Mouse (Mus musculus) ES-E14 (cell line): Measurements from ENCODE around the gene Map4k3. TPM values are rescaled to one million over a fixed set of nuclear protein-coding genes. Genes with fewer than 3 reads are reported as not detected.
"Not testable (repeated sequence)": the region's sequence is repeated elsewhere in the genome, so short reads cannot be mapped to it uniquely, and the experiment has no call there.

Experiments
- DNase-seq: peaks from one replicate; pipeline ENCODE4 v3.0.0-alpha.2; 2013; ENCODE audit warnings: low read depth, low spot score
- H3K27ac ChIP-seq: 2 replicates; pipeline ENCODE4 v1.5.1; 2012; ENCODE audit warnings: low read depth, mild to moderate bottlenecking, low read length, moderate library complexity, mixed read lengths; ENCODE audit not compliant: poor library complexity, insufficient read depth, severe bottlenecking
- H3K36me3 ChIP-seq: 2 replicates; pipeline ENCODE4 v1.6.1; 2012; ENCODE audit warnings: mild to moderate bottlenecking, low read length, moderate library complexity, mixed read lengths; ENCODE audit not compliant: control insufficient read depth, poor library complexity, insufficient read depth, severe bottlenecking
- H3K4me1 ChIP-seq, 2 experiments: fragments of 150-350 bp in 1 of 2; sonication (generic) in 1 of 2; 2 replicates each; pipeline ENCODE4 v1.6.1; 2012; ENCODE audit warnings: low read length in 2 of 2, mild to moderate bottlenecking in 1 of 2, mixed read lengths in 1 of 2; ENCODE audit not compliant: control insufficient read depth in 2 of 2, insufficient read depth in 2 of 2, poor library complexity in 1 of 2
- H3K4me3 ChIP-seq, 2 experiments: fragments of 150-350 bp in 1 of 2; sonication (generic) in 1 of 2; 2 replicates each; pipeline ENCODE4 v1.5.1; 2012; ENCODE audit warnings: low read length in 2 of 2, low read depth in 1 of 2, mild to moderate bottlenecking in 1 of 2, mixed read lengths in 1 of 2; ENCODE audit not compliant: insufficient read depth in 1 of 2, poor library complexity in 1 of 2, severe bottlenecking in 1 of 2
- H3K9ac ChIP-seq: 2 replicates; pipeline ENCODE4 v1.6.1; 2012; ENCODE audit warnings: low read depth, mild to moderate bottlenecking, low read length, mixed read lengths; ENCODE audit not compliant: poor library complexity, insufficient read depth, severe bottlenecking
- H3K9me3 ChIP-seq: fragments of 150-350 bp; sonication (generic); 2 replicates; pipeline ENCODE4 v1.6.1; 2012; ENCODE audit warnings: low read depth, mild to moderate bottlenecking, low read length; ENCODE audit not compliant: control insufficient read depth, insufficient read depth
- CHD2 ChIP-seq: IDR thresholded peaks from 2 replicates; pipeline ENCODE4 v1.6.1; 2014; ENCODE audit warnings: mild to moderate bottlenecking, low read depth, low read length, inconsistent platforms
- HCFC1 ChIP-seq: IDR thresholded peaks from 2 replicates; pipeline ENCODE4 v1.6.1; 2012; ENCODE audit warnings: low read length, inconsistent platforms, borderline replicate concordance; ENCODE audit not compliant: insufficient read depth
- MAFK ChIP-seq: IDR thresholded peaks from 2 replicates; pipeline ENCODE4 v1.6.1; 2014; ENCODE audit warnings: mild to moderate bottlenecking, low read depth, low read length, inconsistent platforms; ENCODE audit not compliant: insufficient read depth
- ZC3H11A ChIP-seq: IDR thresholded peaks from 2 replicates; pipeline ENCODE4 v1.6.1; 2012; ENCODE audit warnings: low read depth, mild to moderate bottlenecking, inconsistent platforms, low read length, borderline replicate concordance
- ZNF384 ChIP-seq: IDR thresholded peaks from 2 replicates; pipeline ENCODE4 v1.6.1; 2012; ENCODE audit warnings: low read depth, low read length, inconsistent platforms
- in situ Hi-C, 2 experiments: fragments of 600-800 bp; cut with MboI; formaldehyde crosslinking; loops; one replicate each; pipeline ENCODE4 v1.15.1; 2025; ENCODE audit warnings: low sequenced_read_pairs in 2 of 2, inconsistent platforms in 1 of 2; ENCODE audit not compliant: unreplicated experiment in 2 of 2
- total RNA-seq: library from RNA; depleted of rRNA; stranded (reverse); fragments of 300-350 nt; gene quantifications from 2 replicates; pipeline ENCODE4 v1.2.3, GENCODE M21; 2012

The Map4k3 gene
- total RNA-seq, 1 experiment: 22.3 TPM

GRCm38 (mm10) chr17:80733121-80733800 is 5.0 kb upstream of the Map4k3 start:
- Histone ChIP-seq H3K9ac (no peak overlapping the region), H3K9me3 (no peaks in the 10 kb centered on the region), H3K27ac (no peak overlapping the region), H3K4me3 (peak overlapping the region in 1 of 2 experiments; percentile 50; a peak in 2 of 4 replicates), H3K36me3 (no peaks in the 10 kb centered on the region), H3K4me1 (peaks cover 0 to 3% of the 10 kb centered on the region in 2 experiments; a peak in 1 of 4 replicates)
- no peak for DNase-seq
- TF ChIP-seq HCFC1 (no peak), MAFK (no peak), CHD2 (no peak), ZNF384 (no peak), ZC3H11A (no peak)
- in situ Hi-C loops: no loop called here

GRCm38 (mm10) chr17:80732256-80732655 is 4.0 kb upstream of the Map4k3 start:
- in situ Hi-C loops: no loop called here
- H3K27ac ChIP-seq: no peak overlapping the region
- no peaks in the 10 kb centered on the region for H3K36me3 ChIP-seq
- no peaks in the 10 kb centered on the region for H3K9me3 ChIP-seq
- no peak overlapping the region for H3K9ac ChIP-seq
- TF ChIP-seq ZC3H11A: no peak
- no peak for TF ChIP-seq HCFC1
- no peak for TF ChIP-seq ZNF384
- TF ChIP-seq CHD2: no peak
- TF ChIP-seq MAFK: no peak
- DNase-seq: no peak
- peaks cover 0 to 3% of the 10 kb centered on the region in 2 experiments; a peak in 1 of 4 replicates for H3K4me1 ChIP-seq
- no peak overlapping the region for H3K4me3 ChIP-seq

GRCm38 (mm10) chr17:80730283-80730682 is 2.0 kb upstream of the Map4k3 start:
- in situ Hi-C loops, H3K9me3 ChIP-seq, DNase-seq, H3K4me3 ChIP-seq, H3K9ac ChIP-seq, H3K4me1 ChIP-seq, H3K27ac ChIP-seq, H3K36me3 ChIP-seq: not testable (repeated sequence)

GRCm38 (mm10) chr17:80729825-80730224 is 1.5 kb upstream of the Map4k3 start:
- H3K36me3 ChIP-seq: no peaks in the 10 kb centered on the region; the same call in 1 of the 2 replicates
- H3K4me3 ChIP-seq: no peak overlapping the region
- no peak overlapping the region for H3K9ac ChIP-seq
- in situ Hi-C loops: no loop called here
- H3K4me1 ChIP-seq: peaks cover 3 to 10% of the 10 kb centered on the region in 2 experiments; a peak in 2 of 4 replicates
- no peak for DNase-seq
- no peak overlapping the region for H3K27ac ChIP-seq
- TF ChIP-seq HCFC1 (no peak), ZNF384 (no peak)
- H3K9me3 ChIP-seq: no peaks in the 10 kb centered on the region

GRCm38 (mm10) chr17:80729080-80729749 is 930 bp upstream of the Map4k3 start:
- no peak for DNase-seq
- peaks cover 3 to 10% of the 10 kb centered on the region in 2 experiments; a peak in 2 of 4 replicates for H3K4me1 ChIP-seq
- in situ Hi-C loops: no loop called here
- H3K9ac ChIP-seq: peak overlapping the region; percentile 34; the same call in 1 of the 2 replicates
- TF ChIP-seq MAFK (no peak), ZC3H11A (no peak), ZNF384 (peak; percentile 46; the same call in 1 of the 2 replicates), CHD2 (no peak)
- peak overlapping the region; percentile 35 for H3K27ac ChIP-seq
- peak overlapping the region; percentile 82 to 98; a peak in 3 of 4 replicates for H3K4me3 ChIP-seq
- no peaks in the 10 kb centered on the region; the same call in 1 of the 2 replicates for H3K36me3 ChIP-seq
- H3K9me3 ChIP-seq: no peaks in the 10 kb centered on the region
